Mouse (Mus musculus) heart, embryonic 16.5 days (tissue): Measurements from ENCODE around the gene Wdr5. TPM values are rescaled to one million over a fixed set of nuclear protein-coding genes. Genes with fewer than 3 reads are reported as not detected.
"Not testable (repeated sequence)": the region's sequence is repeated elsewhere in the genome, so short reads cannot be mapped to it uniquely, and the experiment has no call there.

ENCODE experiments used
- ATAC-seq: fragments of 200-750 bp; cut with Nextera tagmentation; replicated peaks from 2 replicates; pipeline ENCODE4 v1.8.0; 2017; ENCODE audit warnings: moderate number of reproducible peaks; ENCODE audit not compliant: insufficient read depth, low FRiP score; ENCODE audit errors: extremely low read depth
- H3K27ac ChIP-seq: fragments of 300-500 bp; sonication (generic); 2 replicates; pipeline ENCODE4 v1.5.1; 2014; ENCODE audit warnings: mild to moderate bottlenecking, low read length, control low read depth, moderate library complexity
- H3K27me3 ChIP-seq: fragments of 300-500 bp; sonication (generic); 2 replicates; pipeline ENCODE4 v1.6.1; 2014; ENCODE audit warnings: low read length, mixed read lengths; ENCODE audit not compliant: control insufficient read depth, insufficient read depth
- H3K36me3 ChIP-seq: fragments of 300-500 bp; sonication (generic); 2 replicates; pipeline ENCODE4 v1.6.1; 2014; ENCODE audit not compliant: control insufficient read depth, insufficient read depth
- H3K4me1 ChIP-seq: fragments of 300-500 bp; sonication (generic); 2 replicates; pipeline ENCODE4 v1.6.1; 2014; ENCODE audit warnings: low read length, mixed read lengths; ENCODE audit not compliant: control insufficient read depth, insufficient read depth
- H3K4me2 ChIP-seq: fragments of 300-500 bp; sonication (generic); 2 replicates; pipeline ENCODE4 v1.6.1; 2014; ENCODE audit warnings: low read depth, mild to moderate bottlenecking, control low read depth, low read length
- H3K4me3 ChIP-seq: fragments of 300-500 bp; sonication (generic); 2 replicates; pipeline ENCODE4 v1.5.1; 2014; ENCODE audit warnings: mild to moderate bottlenecking, control low read depth, low read length
- H3K9ac ChIP-seq: fragments of 300-500 bp; sonication (generic); 2 replicates; pipeline ENCODE4 v1.6.1; 2014; ENCODE audit warnings: low read length, control low read depth
- H3K9me3 ChIP-seq: fragments of 300-500 bp; sonication (generic); replicated peaks from 2 replicates; pipeline ENCODE4 v1.6.1; 2016; ENCODE audit warnings: low read length; ENCODE audit not compliant: control insufficient read depth
- WGBS: fragments of 180-500 bp; shearing (Covaris S2); extraction: QIAGEN DNeasy Blood & Tissue Kit; methylation state at CpG from one replicate; pipeline ENCODE4 v1.1.7; 2014; 5-methylcytosine and 5-hydroxymethylcytosine counted together
- polyA plus RNA-seq: library from polyadenylated mRNA; unstranded; fragments of >200 nt; fragmentation: Nextera tagmentation; extraction: Ambion mirVana; gene quantifications from 2 replicates; pipeline ENCODE4 v1.2.1, GENCODE M21; 2015

Wdr5 gene
- polyA plus RNA-seq, 1 experiment from 2014 or later = 32.2 TPM

DNA sequence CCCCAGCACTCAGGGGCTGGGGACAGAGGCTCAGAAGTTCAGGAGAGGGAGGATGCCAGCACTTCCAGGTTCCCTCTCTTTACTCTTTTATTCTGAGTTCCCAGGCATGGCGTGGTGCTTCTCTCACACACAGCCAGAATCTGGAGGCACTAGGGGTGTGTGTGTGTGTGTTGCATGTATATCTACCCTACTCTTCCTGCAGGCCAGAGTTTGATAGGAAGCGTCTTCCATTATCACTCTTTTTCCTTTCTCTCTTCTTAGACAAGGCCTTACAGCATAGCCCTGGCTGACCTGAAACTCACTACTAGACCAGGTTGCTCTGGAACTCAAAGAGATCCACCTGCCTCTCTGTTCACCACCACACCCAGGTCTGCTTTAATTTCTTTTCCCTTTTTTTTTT is 24.0 kb upstream of the Wdr5 start:
- Histone ChIP-seq H3K27me3 (no peaks in the 10 kb centered on the region), H3K4me2 (no peak overlapping the region), H3K4me1 (no peaks in the 10 kb centered on the region), H3K36me3 (no peaks in the 10 kb centered on the region), H3K9me3 (peaks cover 2% of the 10 kb centered on the region; the same call in 1 of the 2 replicates), H3K4me3 (no peak overlapping the region), H3K9ac (no peak overlapping the region), H3K27ac (no peak overlapping the region)
- ATAC-seq = no peak
- WGBS = 66% methylated on average over 2 of the region's 2 CpGs

DNA sequence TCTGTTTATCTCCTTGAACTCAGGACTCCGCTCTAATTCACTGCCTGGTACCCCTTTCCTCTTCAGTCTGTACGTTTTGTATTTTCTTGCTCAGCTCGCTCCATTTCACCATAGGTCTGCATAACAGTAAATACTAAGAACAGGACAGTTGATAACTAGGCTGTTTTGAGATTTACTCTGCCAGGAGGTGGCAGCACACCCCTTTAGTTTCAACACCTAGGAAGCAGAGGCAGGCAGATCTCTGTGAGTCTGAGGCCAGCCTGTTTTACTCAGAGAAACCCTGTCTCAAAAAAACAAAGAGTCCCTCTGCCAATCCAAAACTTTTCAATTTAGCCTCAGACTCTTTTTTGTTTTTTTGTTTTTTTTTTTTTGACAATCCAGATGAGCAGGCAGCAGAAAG is 21.0 kb upstream of the Wdr5 start:
- Histone ChIP-seq H3K36me3 (no peaks in the 10 kb centered on the region), H3K9me3 (peaks cover 8% of the 10 kb centered on the region), H3K4me1 (no peaks in the 10 kb centered on the region), H3K27me3 (no peaks in the 10 kb centered on the region), H3K27ac (no peak overlapping the region), H3K4me2 (no peak overlapping the region), H3K4me3 (no peak overlapping the region), H3K9ac (no peak overlapping the region)
- WGBS = 87% methylated on average over 3 of the region's 3 CpGs
- ATAC-seq = no peak

DNA sequence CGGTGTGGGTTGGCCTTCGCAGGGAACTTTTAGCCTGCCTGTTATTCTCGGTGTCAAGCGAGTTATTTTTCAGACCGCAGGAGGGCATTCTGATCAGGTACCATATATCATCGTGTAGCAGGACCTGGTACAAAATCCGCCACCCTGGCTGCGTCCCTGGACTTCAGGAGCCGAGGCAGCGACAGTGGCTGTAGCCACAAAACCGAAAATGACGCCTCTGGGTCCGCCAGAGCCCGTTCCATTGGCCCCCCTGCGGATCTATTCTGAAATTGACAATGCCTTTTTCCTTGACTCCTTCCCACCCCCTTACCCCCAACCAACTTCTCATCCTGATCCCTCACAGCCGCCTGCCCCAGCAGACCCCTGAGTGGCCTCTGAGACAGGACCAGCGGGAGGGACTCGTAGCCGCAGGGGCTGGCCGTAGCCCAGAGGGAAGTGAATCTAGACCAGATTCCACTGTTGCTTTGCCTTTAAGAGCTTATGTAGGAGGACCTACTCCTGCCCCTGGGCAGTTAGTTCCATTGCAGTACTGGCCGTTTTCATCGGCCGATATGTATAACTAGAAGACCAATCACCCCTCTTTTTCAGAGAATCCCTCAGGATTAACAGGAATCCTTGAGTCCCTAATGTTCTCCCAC is 18.4 kb upstream of the Wdr5 start:
- Histone ChIP-seq H3K4me2 (peak overlapping the region; percentile 61), H3K4me3 (peak overlapping the region; percentile 46), H3K27ac (no peak overlapping the region; the same call in 1 of the 2 replicates), H3K9ac (peak overlapping the region; percentile 61), H3K9me3 (peaks cover 8% of the 10 kb centered on the region), H3K27me3 (no peaks in the 10 kb centered on the region), H3K4me1 (no peaks in the 10 kb centered on the region), H3K36me3 (no peaks in the 10 kb centered on the region)
- WGBS = 58% methylated on average over 23 of the region's 23 CpGs
- no peak for ATAC-seq

DNA sequence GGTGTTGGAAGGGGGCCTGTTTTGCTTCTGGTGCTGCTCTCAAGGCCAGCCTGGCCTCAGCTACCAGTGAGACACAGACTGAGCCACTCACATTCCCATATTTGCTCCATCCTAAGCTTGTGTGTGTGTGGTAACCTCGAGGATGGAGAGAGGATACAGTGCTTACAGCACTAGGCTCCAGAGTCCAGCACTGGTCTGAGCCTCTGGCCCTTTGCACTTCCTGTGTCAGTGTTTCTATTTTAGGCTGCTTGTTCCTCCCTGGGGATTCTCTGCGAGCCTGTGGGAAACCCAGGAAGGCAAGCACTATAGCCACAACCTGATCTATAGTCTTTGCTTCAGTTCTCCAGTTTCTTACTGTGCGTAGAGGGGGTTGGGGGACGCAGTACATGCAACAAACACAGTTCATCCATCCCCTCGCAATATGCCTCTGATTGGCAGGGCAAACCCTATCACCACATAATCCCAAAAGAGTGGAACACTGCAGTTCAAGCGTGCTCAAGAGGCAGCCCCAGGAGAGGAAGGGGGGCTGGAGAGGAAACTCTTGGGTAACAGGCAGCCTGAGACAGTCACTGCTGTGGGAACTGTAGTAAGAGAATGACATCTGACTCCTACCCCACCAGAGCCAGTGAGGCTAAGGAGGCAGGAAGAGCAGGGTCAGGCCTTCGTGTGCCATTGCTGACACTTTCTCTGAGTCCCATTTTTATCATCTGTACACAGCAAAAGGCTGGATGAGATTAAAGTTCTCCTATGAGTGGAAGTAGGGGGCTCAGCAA is 10.7 kb upstream of the Wdr5 start:
- 42% methylated on average over 7 of the region's 7 CpGs for WGBS
- ATAC-seq = no peak

DNA sequence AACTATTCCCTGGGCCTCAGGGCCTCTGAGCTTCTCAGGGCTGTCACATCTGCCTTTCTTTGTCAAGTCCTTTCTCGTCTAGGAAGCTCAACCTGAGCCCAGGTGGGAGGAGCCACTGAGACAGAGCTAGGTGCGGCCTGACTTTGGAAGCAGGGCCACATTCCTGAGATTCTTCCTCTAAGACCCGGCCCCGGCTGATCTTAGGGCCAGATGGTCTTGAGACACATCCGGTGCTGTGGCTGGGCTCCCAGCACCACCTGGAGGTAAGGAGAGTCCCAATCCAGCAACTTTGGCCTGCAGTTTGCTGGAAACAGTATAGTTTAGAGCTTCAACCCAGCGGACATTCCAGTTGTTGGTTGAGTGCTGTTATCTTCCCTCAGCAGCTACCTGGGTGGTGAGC is 9.4 kb upstream of the Wdr5 start:
- H3K4me2 ChIP-seq = no peak overlapping the region
- no peaks in the 10 kb centered on the region for H3K36me3 ChIP-seq
- H3K9ac ChIP-seq = no peak overlapping the region
- peak overlapping the region; percentile 21; the same call in 1 of the 2 replicates for H3K27ac ChIP-seq
- no peaks in the 10 kb centered on the region for H3K9me3 ChIP-seq
- ATAC-seq = no peak; the same call in 1 of the 2 replicates
- H3K27me3 ChIP-seq = no peaks in the 10 kb centered on the region
- H3K4me3 ChIP-seq = no peak overlapping the region
- peaks cover 17% of the 10 kb centered on the region for H3K4me1 ChIP-seq
- WGBS = 21% methylated on average over 6 of the region's 6 CpGs

More for the DNA sequence above, 10.7 kb upstream of the Wdr5 start:
- Histone ChIP-seq H3K27me3 (no peaks in the 10 kb centered on the region), H3K27ac (peak overlapping the region; percentile 68), H3K36me3 (no peaks in the 10 kb centered on the region), H3K4me2 (no peak overlapping the region), H3K4me3 (no peak overlapping the region), H3K9me3 (no peaks in the 10 kb centered on the region), H3K9ac (0 out of 2 replicates have a peak overlapping the region, but pooled peaks have one; percentile 18), H3K4me1 (peaks cover 17% of the 10 kb centered on the region)

DNA sequence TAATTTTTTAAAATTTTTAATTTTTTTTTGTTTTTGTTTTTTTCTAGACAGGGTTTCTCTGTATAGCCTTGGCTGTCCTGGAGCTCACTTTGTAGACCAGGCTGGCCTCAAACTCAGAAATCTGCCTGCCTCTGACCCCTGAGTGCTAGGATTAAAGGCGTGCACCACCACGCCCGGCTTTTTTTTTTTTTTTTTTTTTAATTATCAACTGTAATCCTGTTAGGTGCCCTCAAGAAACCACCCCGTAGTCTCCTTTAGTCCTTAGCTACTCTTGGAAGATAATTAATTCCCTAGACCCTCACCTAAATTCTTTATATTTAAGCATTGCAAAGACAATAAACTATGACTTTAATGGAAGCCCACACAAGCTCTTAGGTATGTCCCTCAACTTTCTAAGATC is 8.3 kb upstream of the Wdr5 start:
- not testable (repeated sequence) for H3K4me2 ChIP-seq, H3K27me3 ChIP-seq, H3K36me3 ChIP-seq, H3K9ac ChIP-seq, H3K9me3 ChIP-seq, H3K27ac ChIP-seq, ATAC-seq, H3K4me3 ChIP-seq
- 77% methylated on average over 4 of the region's 4 CpGs for WGBS
- H3K4me1 ChIP-seq = peaks cover 17% of the 10 kb centered on the region

DNA sequence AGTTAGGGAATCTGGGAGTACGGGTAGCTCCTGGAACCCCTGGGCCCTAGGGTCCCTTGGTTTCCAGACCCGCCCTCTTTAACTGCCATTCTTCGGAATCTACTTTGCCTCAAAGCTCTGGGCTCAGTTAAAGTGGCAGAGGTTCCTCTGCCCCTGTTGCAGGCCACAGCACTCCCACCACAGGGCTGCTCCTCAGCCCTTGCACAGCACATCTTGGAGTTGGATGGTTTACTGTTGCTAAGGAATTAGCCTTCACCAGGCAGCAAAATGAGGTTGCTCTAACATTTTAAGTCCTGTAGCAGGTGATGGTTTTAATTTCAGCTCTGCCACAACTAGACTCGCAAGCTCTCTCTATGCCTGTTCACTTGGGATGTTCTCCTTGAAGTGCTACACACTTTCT is 7.4 kb upstream of the Wdr5 start, which contains the start of gene Brd3:
Brd3 (minus strand) TSS at position 101 of the 400 bp plus-strand sequence.
- Histone ChIP-seq H3K4me1 (peaks cover 17% of the 10 kb centered on the region), H3K9me3 (no peaks in the 10 kb centered on the region), H3K4me3 (no peak within 1 kb of the TSS), H3K27ac (no peak within 1 kb of the TSS), H3K9ac (no peak within 1 kb of the TSS), H3K36me3 (no peaks in the 10 kb centered on the region), H3K4me2 (no peak within 1 kb of the TSS), H3K27me3 (no peaks in the 10 kb centered on the region)
- 67% methylated on average over 4 of the region's 4 CpGs for WGBS
- ATAC-seq = no peak

DNA sequence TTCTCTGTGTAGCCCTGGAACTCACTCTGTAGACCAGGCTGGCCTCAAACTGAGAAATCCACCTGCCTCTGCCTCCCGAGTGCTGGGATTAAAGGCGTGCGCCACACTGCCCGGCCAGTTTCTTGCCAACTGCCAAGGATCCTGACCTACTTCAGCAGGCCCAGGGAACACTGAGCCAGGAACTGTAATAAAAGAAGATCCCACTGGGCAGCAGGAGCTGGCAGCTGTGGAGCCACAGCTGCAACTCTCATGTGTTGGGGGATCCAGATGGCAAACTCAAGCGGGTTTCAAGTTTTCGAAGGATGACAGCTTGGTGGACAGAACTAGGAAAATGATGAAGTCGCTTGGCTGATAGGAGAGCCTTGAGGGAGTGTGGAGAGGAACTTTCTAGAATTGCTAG is 4.3 kb upstream of the Wdr5 start:
- ATAC-seq = no peak
- H3K4me1 ChIP-seq = peaks cover 8% of the 10 kb centered on the region
- no peaks in the 10 kb centered on the region for H3K36me3 ChIP-seq
- WGBS = 87% methylated on average over 7 of the region's 7 CpGs
- no peak overlapping the region for H3K27ac ChIP-seq
- H3K4me2 ChIP-seq = no peak overlapping the region
- H3K9me3 ChIP-seq = no peaks in the 10 kb centered on the region
- H3K4me3 ChIP-seq = no peak overlapping the region
- no peaks in the 10 kb centered on the region for H3K27me3 ChIP-seq
- no peak overlapping the region for H3K9ac ChIP-seq

DNA sequence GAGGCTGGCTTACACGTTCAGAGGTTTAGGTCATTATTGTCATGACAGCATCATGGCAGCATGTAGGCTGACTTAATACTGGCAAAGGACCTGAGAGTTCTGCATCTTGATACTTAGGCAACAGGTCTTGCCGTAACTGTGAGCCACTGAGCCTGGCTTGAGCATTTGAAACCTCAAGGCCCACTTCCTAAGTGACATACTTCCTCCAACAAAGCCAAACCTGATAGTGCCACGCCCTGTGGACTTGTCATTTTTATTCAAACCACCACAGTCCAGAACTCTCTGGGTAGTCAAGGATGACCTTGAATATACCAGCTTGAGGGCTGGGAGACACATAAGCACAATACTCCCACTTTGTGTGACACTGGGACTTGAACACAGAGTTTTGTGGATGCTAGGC is 2.0 kb upstream of the Wdr5 start:
- no peak overlapping the region for H3K27ac ChIP-seq
- no peak overlapping the region for H3K9ac ChIP-seq
- H3K4me3 ChIP-seq = no peak overlapping the region
- ATAC-seq = no peak
- H3K27me3 ChIP-seq = no peaks in the 10 kb centered on the region
- no peaks in the 10 kb centered on the region for H3K36me3 ChIP-seq
- H3K4me1 ChIP-seq = peaks cover 23% of the 10 kb centered on the region
- WGBS = 82% methylated on average over 3 of the region's 3 CpGs
- no peak overlapping the region for H3K4me2 ChIP-seq
- H3K9me3 ChIP-seq = no peaks in the 10 kb centered on the region
